Mouse (Mus musculus) heart, adult 2 months (tissue): ENCODE measurements around the gene Fmn2.

Source experiments
- CTCF ChIP-seq: fragments of 200-600 bp; IDR thresholded peaks from 2 replicates; pipeline ENCODE4 v1.8.1; 2022; ENCODE audit warnings: antibody characterized with exemption, mild to moderate bottlenecking, moderate library complexity
- POLR2A ChIP-seq: fragments of 200-500 bp; IDR thresholded peaks from 2 replicates; pipeline ENCODE4 v1.6.1; 2011; ENCODE audit warnings: mild to moderate bottlenecking, low read depth, low read length, control low read depth; ENCODE audit not compliant: insufficient read depth

DNA sequence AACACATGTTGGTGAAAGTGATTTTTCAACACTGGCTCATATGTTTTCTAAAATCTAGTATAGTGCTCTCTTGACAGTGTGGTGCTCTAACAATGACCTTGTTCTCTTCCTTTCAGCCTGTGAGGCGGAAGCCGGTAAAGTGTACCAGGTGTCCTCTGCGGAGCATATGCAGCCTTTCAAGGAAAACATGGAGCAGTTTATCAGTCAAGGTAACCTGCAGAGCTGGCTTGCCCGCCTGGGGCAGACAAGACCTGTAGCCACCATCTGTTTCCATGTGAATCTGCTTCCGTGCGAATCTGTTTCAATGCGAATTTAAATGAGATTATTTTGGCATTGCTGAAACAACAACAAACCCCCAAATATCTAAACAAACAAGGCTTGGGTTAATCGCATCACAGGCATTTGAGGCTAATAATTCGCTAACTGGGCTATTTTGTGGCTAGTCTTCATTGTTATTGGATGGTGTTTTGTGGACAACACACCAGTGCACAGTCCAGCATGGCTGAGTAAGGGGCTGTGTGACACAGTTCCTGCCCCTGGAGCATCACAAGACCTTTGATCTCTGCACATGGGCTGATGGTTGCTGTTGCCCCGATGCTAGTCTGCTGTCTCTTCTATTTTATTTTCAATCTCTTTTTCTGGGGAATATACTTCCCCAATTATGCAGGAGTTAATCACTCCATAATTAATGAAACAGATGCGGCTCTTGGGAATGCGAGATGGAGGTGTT is 218.3 kb downstream of the Fmn2 start:
- TF ChIP-seq POLR2A, result no peak
- no peak for TF ChIP-seq CTCF
